Mouse (Mus musculus): ENCODE measurements around the gene Mid1.
A peak's percentile ranks its signal among the peaks of the same experiment; 100 is the strongest.
"Not testable (repeated sequence)": the region's sequence is repeated elsewhere in the genome, so short reads cannot be mapped to it uniquely, and the experiment has no call there.

Mid1 gene

DNA sequence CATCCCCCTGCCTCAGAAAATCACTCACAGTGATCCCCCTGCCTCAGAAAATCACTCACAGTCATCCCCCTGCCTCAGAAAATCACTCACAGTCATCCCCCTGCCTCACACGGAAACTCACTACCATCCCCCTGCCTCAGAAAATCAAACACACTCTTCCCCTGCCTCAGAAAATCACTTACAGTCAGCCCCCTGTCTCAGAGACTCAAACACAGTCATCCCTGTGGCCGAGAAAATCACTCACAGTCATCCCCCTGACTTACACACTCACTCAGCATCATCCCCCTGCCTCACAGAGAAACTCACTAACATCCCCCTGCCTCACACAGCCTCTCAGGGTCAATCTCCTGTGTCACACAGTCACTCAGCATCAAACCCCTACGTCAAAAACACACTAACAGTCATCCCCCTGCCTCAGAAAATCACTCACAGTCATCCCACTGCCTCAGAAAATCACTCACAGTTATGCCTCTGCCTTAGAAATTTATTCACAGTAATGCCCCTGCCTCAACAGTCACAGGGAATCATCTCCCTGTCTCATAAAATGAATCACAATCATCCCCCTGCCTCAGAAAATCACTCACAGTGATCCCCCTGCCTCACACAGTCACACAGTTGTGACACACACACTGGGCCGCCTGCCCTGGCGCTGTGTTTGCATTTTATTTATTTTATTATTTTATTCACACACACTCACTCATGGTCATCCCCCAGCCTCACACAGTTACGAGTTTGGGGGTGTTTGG is 315.8 kb downstream of the Mid1 start:
- DNase-seq (ENCODE audit: low spot score) = not testable (repeated sequence)

DNA sequence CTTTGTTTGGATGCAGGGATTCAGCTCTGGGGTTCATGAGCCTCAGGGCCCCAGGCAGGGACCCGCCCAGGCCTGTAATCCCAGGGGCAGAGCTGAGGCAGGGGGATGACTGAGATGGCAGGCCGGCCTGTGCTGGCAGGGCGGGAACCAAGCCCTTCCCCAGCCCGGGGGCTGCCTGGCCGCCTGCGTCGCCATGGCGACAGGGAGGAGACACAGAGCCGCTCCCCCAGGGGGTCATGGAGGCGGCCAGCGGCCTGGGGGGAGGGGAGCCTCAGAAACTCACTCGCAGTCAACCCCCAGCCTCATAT is 316.3 kb downstream of the Mid1 start:
- DNase-seq (ENCODE audit: low spot score) = not testable (repeated sequence)

DNA sequence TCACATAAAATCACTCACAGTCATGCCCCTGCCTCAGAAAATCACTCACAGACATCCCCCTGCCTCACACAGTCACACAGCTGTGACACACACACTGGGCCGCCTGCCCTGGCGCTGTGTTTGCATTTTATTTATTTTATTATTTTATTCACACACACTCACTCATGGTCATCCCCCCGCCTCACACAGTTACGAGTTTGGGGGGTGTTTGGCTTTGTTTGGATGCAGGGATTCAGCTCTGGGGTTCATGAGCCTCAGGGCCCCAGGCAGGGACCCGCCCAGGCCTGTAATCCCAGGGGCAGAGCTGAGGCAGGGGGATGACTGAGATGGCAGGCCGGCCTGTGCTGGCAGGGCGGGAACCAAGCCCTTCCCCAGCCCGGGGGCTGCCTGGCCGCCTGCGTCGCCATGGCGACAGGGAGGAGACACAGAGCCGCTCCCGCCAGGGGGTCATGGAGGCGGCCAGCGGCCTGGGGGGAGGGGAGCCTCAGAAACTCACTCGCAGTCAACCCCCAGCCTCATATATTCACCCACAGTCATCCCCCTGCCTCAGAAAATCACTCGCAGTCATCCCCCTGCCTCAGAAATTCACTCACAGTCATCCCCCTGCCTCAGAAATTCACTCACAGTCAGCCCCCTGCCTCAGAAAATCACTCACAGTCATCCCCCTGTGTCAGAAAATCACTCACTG is 317.7 kb downstream of the Mid1 start:
- DNase-seq (ENCODE audit: low spot score) = not testable (repeated sequence)

DNA sequence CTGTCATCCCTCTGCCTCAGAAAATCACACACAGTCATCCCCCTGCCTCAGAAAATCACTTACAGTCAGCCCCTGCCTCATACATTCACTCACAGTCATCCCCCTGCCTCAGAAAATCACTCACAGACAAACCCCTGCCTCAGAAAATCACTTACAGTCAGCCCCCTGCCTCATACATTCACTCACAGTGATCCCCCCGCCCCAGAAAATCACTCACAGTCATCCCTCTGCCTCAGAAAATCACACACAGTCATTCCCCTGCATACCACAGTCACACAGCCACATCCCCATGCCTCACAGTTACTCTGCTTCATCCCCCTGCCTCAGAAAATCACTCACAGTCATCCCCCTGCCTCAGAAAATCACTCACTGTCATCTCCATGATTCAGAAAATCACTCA is 318.5 kb downstream of the Mid1 start:
- not testable (repeated sequence) for DNase-seq (ENCODE audit: low spot score)

DNA sequence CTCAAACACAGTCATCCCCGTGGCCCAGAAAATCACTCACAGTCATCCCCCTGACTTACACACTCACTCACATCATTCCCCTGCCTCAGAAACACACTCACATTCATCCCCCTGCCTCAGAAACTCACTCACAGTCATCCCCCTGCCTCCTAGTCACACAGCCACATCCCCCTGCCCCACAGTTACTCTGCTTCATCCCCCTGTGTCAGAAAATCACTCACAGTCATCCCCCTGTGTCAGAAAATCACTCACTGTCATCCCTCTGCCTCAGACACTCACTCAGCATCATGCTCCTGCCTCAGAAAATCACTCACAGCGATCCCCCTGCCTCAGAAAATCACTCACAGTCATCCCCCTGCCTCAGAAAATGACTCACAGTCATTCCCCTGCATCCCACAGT is 319.2 kb downstream of the Mid1 start:
- not testable (repeated sequence) for DNase-seq (ENCODE audit: low spot score)

DNA sequence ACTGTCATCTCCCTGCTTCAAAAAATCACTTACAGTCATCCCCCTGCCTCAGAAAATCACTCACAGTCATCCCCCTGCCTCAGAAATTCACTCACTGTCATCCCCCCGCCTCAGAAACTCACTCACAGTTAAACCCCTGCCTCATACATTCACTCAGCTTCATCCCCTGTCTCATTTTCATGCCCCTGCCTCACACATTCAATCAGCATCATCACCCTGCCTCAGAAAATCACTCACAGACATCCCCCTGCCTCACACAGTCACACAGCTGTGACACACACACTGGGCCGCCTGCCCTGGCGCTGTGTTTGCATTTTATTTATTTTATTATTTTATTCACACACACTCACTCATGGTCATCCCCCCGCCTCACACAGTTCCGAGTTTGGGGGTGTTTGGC is 319.8 kb downstream of the Mid1 start:
- DNase-seq (ENCODE audit: low spot score) = not testable (repeated sequence)

DNA sequence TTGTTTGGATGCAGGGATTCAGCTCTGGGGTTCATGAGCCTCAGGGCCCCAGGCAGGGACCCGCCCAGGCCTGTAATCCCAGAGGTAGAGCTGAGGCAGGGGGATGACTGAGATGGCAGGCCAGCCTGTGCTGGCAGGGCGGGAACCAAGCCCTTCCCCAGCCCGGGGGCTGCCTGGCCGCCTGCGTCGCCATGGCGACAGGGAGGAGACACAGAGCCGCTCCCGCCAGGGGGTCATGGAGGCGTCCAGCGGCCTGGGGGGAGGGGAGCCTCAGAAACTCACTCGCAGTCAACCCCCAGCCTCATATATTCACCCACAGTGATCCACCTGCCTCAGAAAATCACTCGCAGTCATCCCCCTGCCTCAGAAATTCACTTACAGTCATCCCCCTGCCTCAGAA is 320.2 kb downstream of the Mid1 start:
- DNase-seq (ENCODE audit: low spot score) = not testable (repeated sequence)

DNA sequence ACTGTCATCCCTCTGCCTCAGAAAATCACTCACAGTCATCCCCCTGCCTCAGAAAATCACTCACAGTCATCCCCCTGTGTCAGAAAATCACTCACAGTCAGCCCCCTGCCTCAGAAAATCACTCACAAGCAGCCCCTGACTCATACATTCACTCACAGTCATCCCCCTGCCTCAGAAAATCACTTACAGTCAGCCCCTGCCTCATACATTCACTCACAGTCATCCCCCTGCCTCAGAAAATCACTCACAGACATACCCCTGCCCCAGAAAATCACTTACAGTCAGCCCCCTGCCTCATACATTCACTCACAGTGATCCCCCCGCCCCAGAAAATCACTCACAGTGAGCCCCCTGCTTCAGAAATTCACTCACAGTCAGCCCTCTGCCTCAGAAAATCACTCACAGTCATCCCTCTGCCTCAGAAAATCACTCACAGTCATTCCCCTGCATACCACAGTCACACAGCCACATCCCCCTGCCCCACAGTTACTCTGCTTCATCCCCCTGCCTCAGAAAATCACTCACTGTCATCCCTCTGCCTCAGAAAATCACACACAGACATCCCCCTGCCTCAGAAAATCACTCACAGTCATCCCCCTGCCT is 320.8 kb downstream of the Mid1 start:
- DNase-seq (ENCODE audit: low spot score) = not testable (repeated sequence)

DNA sequence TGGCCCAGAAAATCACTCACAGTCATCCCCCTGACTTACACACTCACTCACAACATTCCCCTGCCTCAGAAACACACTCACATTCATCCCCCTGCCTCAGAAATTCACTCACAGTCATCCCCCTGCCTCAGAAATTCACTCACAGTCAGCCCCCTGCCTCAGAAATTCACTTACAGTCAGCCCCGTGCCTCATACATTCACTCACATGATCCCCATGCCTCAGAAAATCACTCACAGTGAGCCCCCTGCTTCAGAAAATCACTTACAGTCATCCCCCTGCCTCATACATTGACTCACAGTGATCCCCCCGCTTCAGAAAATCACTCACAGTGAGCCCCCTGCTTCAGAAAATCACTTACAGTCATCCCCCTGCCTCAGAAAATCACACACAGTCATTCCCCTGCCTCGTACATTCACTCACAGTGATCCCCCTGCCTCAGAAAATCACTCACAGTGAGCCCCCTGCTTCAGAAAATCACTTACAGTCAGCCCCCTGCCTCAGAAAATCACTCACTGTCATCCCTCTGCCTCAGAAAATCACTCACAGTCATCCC is 321.8 kb downstream of the Mid1 start:
- not testable (repeated sequence) for DNase-seq (ENCODE audit: low spot score)

DNA sequence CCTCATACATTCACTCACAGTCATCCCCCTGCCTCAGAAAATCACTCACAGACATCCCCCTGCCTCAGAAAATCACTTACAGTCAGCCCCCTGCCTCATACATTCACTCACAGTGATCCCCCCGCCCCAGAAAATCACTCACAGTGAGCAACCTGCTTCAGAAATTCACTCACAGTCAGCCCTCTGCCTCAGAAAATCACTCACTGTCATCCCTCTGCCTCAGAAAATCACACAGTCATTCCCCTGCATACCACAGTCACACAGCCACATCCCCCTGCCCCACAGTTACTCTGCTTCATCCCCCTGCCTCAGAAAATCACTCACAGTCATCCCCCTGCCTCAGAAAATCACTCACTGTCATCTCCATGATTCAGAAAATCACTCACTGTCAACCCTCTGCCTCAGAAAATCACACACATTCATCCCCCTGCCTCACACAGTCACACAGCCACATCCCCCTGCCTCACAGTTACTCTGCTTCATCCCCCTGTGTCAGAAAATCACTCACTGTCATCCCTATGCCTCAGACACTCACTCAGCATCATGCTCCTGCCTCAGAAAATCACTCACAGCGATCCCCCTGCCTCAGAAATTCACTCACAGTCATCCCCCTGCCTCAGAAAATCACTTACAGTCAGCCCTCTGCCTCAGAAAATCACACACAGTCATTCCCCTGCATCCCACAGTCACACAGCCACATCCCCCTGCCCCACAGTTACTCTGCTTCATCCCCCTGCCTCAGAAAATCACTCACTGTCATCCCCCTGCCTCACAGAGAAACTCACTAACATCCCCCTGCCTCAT is 322.6 kb downstream of the Mid1 start:
- not testable (repeated sequence) for DNase-seq (ENCODE audit: low spot score)

DNA sequence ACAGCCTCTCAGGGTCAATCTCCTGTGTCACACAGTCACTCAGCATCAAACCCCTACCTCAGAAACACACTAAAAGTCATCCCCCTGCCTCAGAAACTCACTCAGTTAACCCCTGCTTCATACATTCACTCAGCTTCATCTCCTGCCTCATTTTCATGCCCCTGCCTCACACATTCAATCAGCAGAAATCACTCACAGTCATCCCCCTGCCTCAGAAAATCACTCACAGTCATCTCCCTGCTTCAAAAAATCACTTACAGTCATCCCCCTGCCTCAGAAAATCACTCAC is 323.1 kb downstream of the Mid1 start:
- DNase-seq (ENCODE audit: low spot score) = not testable (repeated sequence)

DNA sequence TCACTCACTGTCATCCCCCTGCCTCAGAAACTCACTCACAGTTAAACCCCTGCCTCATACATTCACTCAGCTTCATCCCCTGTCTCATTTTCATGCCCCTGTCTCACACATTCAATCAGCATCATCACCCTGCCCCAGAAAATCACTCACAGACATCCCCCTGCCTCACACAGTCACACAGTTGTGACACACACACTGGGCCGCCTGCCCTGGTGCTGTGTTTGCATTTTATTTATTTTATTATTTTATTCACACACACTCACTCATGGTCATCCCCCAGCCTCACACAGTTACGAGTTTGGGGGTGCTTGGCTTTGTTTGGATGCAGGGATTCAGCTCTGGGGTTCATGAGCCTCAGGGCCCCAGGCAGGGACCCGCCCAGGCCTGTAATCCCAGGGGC is 323.6 kb downstream of the Mid1 start:
- DNase-seq (ENCODE audit: low spot score) = not testable (repeated sequence)

DNA sequence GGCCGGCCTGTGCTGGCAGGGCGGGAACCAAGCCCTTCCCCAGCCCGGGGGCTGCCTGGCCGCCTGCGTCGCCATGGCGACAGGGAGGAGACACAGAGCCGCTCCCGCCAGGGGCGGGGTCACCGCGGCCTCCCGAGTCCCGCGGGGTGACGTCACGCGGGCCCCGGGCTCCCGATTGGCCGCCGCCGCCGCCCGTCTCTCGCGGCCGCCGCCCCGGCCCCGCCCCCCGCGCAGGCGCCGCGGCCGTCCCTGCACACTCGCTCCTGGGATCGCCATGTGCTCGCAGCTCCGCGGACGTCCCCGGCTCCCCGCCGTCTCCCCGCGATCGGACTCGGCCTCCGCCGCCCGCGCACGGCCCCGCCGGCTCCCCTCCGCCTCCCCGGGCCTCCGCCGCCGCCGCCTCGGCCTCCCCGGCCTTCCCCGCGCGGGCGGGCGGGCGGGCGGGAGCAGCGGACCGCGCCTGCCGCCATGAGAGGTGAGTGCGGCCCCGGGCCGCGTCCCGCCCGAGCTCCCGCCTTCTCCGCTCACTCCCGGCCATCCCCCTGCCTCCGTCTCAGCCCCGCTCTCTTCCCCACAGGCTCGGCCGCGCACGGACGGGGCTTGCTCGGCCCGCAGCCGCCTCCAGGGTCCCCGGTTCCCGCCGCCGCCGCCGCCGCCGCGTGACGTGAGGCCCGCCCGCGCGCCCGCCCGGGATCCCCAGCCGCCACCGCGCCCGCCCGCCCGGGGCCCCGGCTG is 324.2 kb downstream of the Mid1 start, which contains the start of gene Gm21887:
Gene Gm21887 (plus strand): TSS at position 644 of the 735 bp plus-strand sequence.
- DNase-seq (ENCODE audit: low spot score) = peak; percentile 97

DNA sequence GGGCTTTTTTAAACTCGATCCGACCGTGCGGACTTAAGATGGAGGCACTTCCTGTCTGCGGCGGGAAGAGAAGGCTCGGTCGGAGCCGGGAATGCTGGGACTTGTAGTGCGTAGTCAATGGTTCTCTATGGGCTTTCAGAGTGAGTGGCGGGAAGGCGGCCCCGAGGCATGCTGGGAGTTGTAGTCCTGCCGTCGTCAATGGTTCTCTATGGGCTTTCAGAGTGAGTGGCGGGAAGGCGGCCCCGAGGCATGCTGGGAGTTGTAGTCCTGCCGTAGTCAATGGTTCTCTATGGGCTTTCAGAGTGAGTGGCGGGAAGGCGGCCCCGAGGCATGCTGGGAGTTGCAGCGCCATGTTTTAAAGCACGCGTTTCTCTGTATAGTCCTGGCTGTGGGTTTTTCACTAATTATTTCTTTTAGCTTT is 324.8 kb downstream of the Mid1 start:
- DNase-seq (ENCODE audit: low spot score) = peak; percentile 100

DNA sequence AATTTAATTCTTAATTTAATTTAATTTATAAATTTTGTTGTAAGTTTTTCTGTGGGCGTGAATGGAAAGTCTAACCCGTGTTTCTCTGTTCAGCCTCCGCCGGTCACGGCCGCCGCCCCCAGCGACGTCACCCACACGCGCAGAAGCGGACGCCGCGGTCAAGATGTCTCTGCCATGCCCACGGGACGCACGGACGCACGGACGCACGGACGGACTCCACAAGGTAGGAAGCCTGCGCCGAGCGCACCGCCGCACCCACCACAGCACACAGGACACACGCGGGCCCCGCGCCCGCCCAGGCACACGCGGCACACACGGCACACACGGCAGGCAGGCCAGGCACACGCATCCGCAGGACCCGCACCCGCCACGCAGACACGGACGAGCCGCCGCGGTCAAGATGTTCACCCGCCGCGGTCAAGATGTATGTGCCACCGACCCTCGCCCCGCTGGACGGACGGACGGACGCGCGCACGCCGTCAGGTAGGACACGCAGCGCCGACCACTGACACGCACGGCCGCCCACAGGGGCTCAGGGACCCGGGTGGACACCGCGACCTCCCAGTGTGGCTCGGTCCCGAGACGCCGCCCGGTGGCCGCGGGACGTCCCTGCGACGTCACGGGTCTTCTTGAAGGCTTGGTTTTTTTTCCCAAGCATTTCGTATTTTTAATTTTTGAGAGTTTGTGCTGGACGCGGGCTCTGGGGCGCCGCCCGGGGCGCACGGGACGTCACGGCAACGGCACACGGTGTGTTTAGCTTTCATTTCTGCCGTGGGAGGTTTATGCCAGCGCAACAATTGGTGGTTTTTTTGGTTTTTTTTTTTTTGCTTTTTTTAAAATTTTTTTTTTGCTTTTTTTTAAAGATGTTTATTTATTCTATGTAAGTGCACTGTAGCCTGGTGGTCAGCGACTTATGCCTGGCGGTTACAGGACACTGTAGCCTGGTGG is 325.9 kb downstream of the Mid1 start:
- peak; percentile 63 for DNase-seq (ENCODE audit: low spot score)

DNA sequence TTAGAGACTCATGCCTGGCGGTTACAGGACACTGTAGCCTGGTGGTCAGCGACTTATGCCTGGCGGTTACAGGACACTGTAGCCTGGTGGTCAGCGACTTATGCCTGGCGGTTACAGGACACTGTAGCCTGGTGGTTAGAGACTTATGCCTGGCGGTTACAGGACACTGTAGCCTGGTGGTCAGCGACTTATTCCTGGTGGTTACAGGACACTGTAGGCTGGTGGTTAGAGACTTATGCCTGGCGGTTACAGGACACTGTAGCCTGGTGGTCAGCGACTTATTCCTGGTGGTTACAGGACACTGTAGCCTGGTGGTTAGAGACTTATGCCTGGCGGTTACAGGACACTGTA is 326.5 kb downstream of the Mid1 start:
- not testable (repeated sequence) for DNase-seq (ENCODE audit: low spot score)

DNA sequence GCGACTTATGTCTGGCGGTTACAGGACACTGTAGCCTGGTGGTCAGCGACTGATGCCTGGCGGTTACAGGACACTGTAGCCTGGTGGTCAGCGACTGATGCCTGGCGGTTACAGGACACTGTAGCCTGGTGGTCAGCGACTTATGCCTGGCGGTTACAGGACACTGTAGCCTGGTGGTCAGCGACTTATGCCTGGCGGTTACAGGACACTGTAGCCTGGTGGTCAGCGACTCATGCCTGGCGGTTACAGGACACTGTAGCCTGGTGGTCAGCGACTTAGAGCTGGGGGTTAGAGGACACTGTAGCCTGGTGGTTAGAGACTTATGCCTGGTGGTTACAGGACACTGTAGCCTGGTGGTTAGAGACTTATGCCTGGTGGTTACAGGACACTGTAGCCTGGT is 328.4 kb downstream of the Mid1 start:
- DNase-seq (ENCODE audit: low spot score) = not testable (repeated sequence)

DNA sequence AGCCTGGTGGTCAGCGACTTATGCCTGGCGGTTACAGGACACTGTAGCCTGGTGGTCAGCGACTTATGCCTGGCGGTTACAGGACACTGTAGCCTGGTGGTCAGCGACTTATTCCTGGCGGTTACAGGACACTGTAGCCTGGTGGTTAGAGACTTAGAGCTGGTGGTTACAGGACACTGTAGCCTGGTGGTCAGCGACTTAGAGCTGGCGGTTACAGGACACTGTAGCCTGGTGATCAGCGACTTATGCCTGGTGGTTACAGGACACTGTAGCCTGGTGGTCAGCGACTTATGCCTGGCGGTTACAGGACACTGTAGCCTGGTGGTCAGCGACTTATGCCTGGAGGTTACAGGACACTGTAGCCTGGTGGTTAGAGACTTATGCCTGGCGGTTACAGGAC is 329.0 kb downstream of the Mid1 start:
- DNase-seq (ENCODE audit: low spot score) = not testable (repeated sequence)

DNA sequence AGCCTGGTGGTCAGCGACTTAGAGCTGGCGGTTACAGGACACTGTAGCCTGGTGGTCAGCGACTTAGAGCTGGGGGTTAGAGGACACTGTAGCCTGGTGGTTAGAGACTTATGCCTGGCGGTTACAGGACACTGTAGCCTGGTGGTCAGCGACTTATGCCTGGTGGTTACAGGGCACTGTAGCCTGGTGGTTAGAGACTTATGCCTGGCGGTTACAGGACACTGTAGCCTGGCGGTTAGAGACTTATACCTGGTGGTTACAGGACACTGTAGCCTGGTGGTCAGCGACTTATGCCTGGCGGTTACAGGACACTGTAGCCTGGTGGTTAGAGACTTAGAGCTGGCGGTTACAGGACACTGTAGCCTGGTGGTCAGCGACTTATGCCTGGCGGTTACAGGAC is 330.9 kb downstream of the Mid1 start:
- not testable (repeated sequence) for DNase-seq (ENCODE audit: low spot score)
